Mouse (Mus musculus) spleen, postnatal 4 days (tissue): Measurements from ENCODE around the gene Cyp39a1.
A peak's percentile ranks its signal among the peaks of the same experiment; 100 is the strongest.

Experiments used
- DNase-seq, 2 experiments: peaks; one replicate each; pipeline ENCODE4 v3.0.0; 2022; ENCODE audit warnings: low spot score in 2 of 2

Gene Cyp39a1

GRCm38 (mm10) chr17:43684086-43684485 is 16.9 kb downstream of the Cyp39a1 start:
- DNase-seq: no peak

GRCm38 (mm10) chr17:43684638-43685037 is 17.4 kb downstream of the Cyp39a1 start:
- no peak for DNase-seq

- DNase-seq: no peak
These were observed 22.4 kb downstream of the Cyp39a1 start for GRCm38 (mm10) chr17:43689591-43689990.

- DNase-seq: peak; percentile 60 to 86
These were observed 31.9 kb downstream of the Cyp39a1 start for GRCm38 (mm10) chr17:43698997-43699649.

GRCm38 (mm10) chr17:43701060-43701459 is 33.8 kb downstream of the Cyp39a1 start:
- DNase-seq: peak; percentile 25 to 75

GRCm38 (mm10) chr17:43704216-43704930 is 37.1 kb downstream of the Cyp39a1 start:
- no peak for DNase-seq

GRCm38 (mm10) chr17:43706749-43707148 is 39.5 kb downstream of the Cyp39a1 start:
- DNase-seq: no peak

- no peak for DNase-seq
These were observed 40.0 kb downstream of the Cyp39a1 start for GRCm38 (mm10) chr17:43707254-43707653.

- DNase-seq: no peak
These were observed 44.5 kb downstream of the Cyp39a1 start for GRCm38 (mm10) chr17:43711557-43712352.

- DNase-seq: no peak
These were observed 47.0 kb downstream of the Cyp39a1 start for GRCm38 (mm10) chr17:43714191-43714590.

- DNase-seq: no peak
These were observed 49.4 kb downstream of the Cyp39a1 start for GRCm38 (mm10) chr17:43716601-43717000.

- no peak for DNase-seq
These were observed 52.2 kb downstream of the Cyp39a1 start for GRCm38 (mm10) chr17:43719401-43719800.

GRCm38 (mm10) chr17:43724480-43724879 is 57.3 kb downstream of the Cyp39a1 start:
- no peak for DNase-seq

GRCm38 (mm10) chr17:43731327-43731726 is 64.1 kb downstream of the Cyp39a1 start:
- DNase-seq: no peak

GRCm38 (mm10) chr17:43731976-43732375 is 64.8 kb downstream of the Cyp39a1 start:
- DNase-seq: no peak

- no peak for DNase-seq
These were observed 67.0 kb downstream of the Cyp39a1 start for GRCm38 (mm10) chr17:43734252-43734651.

- no peak for DNase-seq
These were observed 76.7 kb downstream of the Cyp39a1 start for GRCm38 (mm10) chr17:43743933-43744332.

GRCm38 (mm10) chr17:43744425-43744824 is 77.2 kb downstream of the Cyp39a1 start:
- DNase-seq: no peak

GRCm38 (mm10) chr17:43751146-43751545 is 83.9 kb downstream of the Cyp39a1 start:
- no peak for DNase-seq

- no peak for DNase-seq
These were observed 85.6 kb downstream of the Cyp39a1 start for GRCm38 (mm10) chr17:43752811-43753210.

- no peak for DNase-seq
These were observed 87.5 kb downstream of the Cyp39a1 start for GRCm38 (mm10) chr17:43754687-43755086.

- no peak for DNase-seq
These were observed 91.5 kb downstream of the Cyp39a1 start for GRCm38 (mm10) chr17:43758607-43759259.
